Mouse (Mus musculus): Measurements from ENCODE around the gene Gm5678. TPM values are rescaled to one million over a fixed set of nuclear protein-coding genes. Genes with fewer than 3 reads are reported as not detected.

Gm5678 gene
- 0.19 TPM in 1 of 2 replicates, not detected in the other for polyA plus RNA-seq (2015; fragmentation: Nextera tagmentation; extraction: Ambion mirVana)

DNA sequence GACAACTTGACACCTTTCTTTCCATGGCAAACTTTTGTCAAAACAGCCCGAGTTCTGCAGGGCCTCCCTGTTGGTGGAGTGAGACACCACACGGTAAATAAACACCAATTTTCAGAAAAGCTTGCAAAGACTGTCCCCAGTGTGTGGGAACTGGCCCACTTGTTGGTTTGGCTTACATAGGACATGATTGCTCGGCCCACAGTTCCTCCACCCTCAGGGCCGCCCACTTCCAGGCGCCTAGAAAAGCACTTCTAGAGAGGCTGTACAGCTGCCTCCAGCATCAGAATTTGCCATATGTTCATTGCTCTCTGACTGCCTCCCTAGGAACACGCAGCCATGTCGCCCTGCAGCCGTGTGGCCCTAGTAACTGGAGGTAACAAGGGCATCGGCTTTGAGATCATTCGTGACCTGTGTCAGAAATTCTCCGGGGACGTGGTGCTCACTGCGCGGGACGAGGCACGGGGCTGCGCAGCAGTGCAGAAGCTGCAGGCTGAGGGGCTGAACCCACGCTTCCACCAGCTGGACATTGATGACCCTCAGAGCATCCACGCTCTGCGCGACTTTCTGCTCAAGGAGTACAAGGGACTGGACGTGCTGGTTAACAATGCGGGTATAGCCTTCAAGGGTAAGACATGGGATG lies at the start of gene Gm5678:
Gene Gm5678, plus strand, starts transcription at position 337 of the 640 bp plus-strand sequence.
- WGBS = 75% methylated on average over 23 of the region's 23 CpGs
- H3K9ac ChIP-seq = no peak within 1 kb of the TSS
- ATAC-seq (ENCODE audit: insufficient number of reproducible peaks, low FRiP score, low TSS enrichment, low read depth) = no peak

DNA sequence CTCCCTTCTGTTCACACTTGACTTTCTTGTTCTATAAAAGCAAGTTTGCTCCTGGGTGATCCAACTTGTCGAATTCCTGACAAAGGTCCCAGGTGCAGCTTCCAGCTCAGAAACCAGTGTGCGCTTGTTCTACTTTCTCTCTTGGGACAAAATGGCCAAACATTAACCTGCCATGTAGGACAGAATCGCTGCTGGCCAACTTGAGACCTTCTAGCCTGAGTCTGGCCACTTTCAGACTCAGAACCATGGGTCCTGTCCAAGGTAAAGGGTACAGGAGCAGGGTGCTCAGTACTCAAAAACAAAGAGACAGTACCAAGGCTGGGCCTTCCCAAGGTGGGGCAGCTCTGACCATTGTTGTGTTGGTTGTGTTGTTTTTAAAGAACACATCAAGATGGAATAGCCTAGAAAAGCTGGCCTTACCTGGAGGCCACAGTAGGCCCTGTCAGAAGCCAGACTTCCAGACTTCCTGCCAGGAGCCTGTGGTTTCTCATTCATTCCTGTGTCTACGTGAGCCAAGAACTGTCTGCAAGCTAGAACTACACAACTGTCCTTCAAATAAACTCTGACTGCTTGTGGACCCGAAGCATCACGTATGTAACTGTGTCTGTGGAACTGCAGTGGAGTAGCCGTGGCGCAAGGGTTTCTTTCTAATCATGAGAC lies 49.4 kb upstream of the Gm5678 start:
- Histone ChIP-seq H3K4me2 (no peak overlapping the region), H3K36me3 (no peaks in the 10 kb centered on the region), H3K9me3 (no peaks in the 10 kb centered on the region), H3K27me3 (no peaks in the 10 kb centered on the region), H3K9ac (no peak overlapping the region), H3K27ac (no peak overlapping the region), H3K4me3 (no peak overlapping the region), H3K4me1 (peaks cover 17% of the 10 kb centered on the region)
- WGBS = 84% methylated on average over 8 of the region's 8 CpGs
- ATAC-seq (ENCODE audit: insufficient number of reproducible peaks, low FRiP score, low TSS enrichment, low read depth) = no peak

More for the DNA sequence above, at the start of gene Gm5678:
- Histone ChIP-seq H3K4me2 (no peak within 1 kb of the TSS), H3K9me3 (no peaks in the 10 kb centered on the region), H3K27me3 (no peaks in the 10 kb centered on the region), H3K27ac (no peak within 1 kb of the TSS), H3K36me3 (no peaks in the 10 kb centered on the region), H3K4me3 (no peak within 1 kb of the TSS), H3K4me1 (no peaks in the 10 kb centered on the region)

DNA sequence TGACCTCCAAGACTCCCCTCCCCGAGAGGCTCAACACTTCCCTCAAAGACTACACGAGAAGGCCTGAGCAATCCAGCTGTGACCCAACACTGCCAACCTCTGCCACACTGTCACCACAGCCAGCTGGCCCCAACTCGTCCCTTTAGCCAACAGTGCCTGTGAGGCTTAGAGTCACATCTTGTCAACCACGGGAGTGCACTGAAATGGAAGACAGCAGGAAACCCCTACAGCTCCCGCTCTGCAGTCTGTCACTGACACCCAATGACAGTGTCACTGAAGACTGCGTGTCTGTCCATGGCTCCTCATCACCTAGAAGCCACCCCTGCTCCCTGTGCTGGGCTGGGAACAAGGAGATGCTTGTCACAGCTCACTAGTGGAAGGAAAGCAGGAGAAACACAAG lies 46.8 kb upstream of the Gm5678 start:
- Histone ChIP-seq H3K4me2 (no peak overlapping the region), H3K27me3 (no peaks in the 10 kb centered on the region), H3K27ac (no peak overlapping the region), H3K4me1 (peaks cover 4% of the 10 kb centered on the region; the same call in 1 of the 2 replicates), H3K4me3 (no peak overlapping the region), H3K9me3 (no peaks in the 10 kb centered on the region), H3K9ac (no peak overlapping the region), H3K36me3 (peaks cover 19% of the 10 kb centered on the region)
- ATAC-seq (ENCODE audit: insufficient number of reproducible peaks, low FRiP score, low TSS enrichment, low read depth) = no peak
- WGBS = 47% methylated on average over 6 of the region's 6 CpGs

DNA sequence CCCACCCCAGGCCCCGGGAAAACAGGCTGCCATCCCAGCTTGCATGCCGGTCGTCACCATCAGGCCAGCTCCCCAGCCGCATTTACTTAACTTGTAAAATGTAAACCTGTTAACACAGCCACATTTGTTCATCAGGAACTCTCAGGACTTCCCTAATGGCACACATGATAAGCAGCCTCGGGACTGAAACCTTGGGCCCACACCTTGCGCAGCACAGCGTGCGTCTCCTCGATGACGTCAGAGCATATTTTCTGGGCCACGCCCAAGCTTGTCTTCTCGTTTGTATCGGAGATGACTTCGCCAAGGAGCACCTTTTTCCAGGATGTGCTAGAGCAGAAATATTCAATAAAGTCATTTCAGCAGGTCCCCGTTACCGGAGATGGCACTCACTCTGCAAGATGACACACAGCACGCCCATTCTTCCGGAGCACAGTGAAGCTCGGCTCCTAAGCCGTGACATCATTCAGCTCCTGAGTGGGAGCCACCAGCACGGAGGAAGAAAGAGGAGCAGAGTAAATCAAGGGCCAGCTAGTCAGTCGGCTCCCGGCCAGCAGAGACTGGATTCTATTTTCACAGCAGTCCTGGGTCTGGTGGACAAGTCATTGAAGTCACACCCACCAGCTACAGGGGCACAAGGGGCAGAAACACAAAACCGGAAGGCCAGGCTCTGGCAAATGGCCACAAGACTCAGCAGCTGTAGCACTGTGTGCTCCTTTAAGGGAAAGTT lies 42.8 kb upstream of the Gm5678 start:
- 81% methylated on average over 24 of the region's 24 CpGs for WGBS
- no peak overlapping the region for H3K9ac ChIP-seq
- peak; percentile 31 for ATAC-seq (ENCODE audit: insufficient number of reproducible peaks, low FRiP score, low TSS enrichment, low read depth)
- no peaks in the 10 kb centered on the region for H3K9me3 ChIP-seq
- no peaks in the 10 kb centered on the region for H3K4me1 ChIP-seq
- H3K27me3 ChIP-seq = no peaks in the 10 kb centered on the region
- no peak overlapping the region for H3K4me2 ChIP-seq
- no peak overlapping the region for H3K27ac ChIP-seq
- peaks cover 41% of the 10 kb centered on the region for H3K36me3 ChIP-seq
- no peak overlapping the region for H3K4me3 ChIP-seq

DNA sequence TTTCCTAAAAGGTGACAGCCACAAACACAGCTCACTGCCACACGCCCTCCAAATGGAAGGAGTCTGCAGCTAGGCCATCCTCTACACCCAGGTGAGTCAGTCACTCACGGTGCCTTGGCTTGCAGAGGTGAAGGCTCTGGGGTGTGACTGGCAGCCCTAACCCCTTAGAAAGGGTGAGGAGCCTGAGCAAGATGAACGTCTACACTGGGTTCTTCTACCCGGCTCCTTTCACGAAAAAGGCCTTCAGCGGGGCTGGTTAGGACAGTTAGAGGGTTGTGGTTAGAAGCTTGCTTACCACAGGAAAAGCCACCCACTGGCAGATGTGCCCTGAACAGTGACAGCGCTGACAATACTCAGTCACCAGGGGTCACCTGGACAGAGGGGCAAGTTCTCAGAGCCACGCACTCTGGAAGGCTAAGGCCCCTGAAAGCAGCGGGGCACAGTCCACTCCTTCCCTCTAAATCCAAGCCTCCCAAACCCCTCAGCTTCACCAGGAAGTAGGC lies 42.1 kb upstream of the Gm5678 start:
- Histone ChIP-seq H3K4me1 (no peaks in the 10 kb centered on the region), H3K4me2 (no peak overlapping the region), H3K9ac (no peak overlapping the region), H3K9me3 (no peaks in the 10 kb centered on the region), H3K27ac (no peak overlapping the region), H3K4me3 (no peak overlapping the region), H3K27me3 (no peaks in the 10 kb centered on the region), H3K36me3 (peaks cover 47% of the 10 kb centered on the region)
- WGBS = 80% methylated on average over 9 of the region's 9 CpGs
- no peak; the same call in 1 of the 2 replicates for ATAC-seq (ENCODE audit: insufficient number of reproducible peaks, low FRiP score, low TSS enrichment, low read depth)

DNA sequence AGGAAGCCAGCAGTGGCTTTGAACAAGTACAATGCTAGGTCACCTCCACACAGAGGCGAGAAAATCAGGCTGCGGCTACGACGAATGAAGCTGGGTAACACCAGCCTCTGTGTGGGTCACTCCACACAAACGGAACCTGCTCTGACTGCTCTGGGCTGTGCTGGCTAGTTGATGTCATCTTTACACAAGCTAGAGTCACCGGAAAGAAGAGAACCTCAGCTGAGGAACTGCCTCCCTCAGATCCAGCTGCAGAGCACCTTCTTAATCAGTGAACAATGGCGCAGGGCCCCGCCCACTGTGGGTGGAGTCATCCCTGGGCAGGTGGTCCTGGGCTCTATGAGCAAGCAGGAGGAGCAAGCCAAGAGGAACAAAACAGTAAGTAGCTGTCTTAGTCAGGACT lies 41.5 kb upstream of the Gm5678 start:
- no peak for ATAC-seq (ENCODE audit: insufficient number of reproducible peaks, low FRiP score, low TSS enrichment, low read depth)
- H3K4me2 ChIP-seq = no peak overlapping the region
- H3K36me3 ChIP-seq = peaks cover 53% of the 10 kb centered on the region
- no peak overlapping the region for H3K4me3 ChIP-seq
- H3K9ac ChIP-seq = no peak overlapping the region
- H3K27me3 ChIP-seq = no peaks in the 10 kb centered on the region
- no peaks in the 10 kb centered on the region for H3K4me1 ChIP-seq
- WGBS = 76% methylated on average over 8 of the region's 8 CpGs
- no peak overlapping the region for H3K27ac ChIP-seq
- no peaks in the 10 kb centered on the region for H3K9me3 ChIP-seq

DNA sequence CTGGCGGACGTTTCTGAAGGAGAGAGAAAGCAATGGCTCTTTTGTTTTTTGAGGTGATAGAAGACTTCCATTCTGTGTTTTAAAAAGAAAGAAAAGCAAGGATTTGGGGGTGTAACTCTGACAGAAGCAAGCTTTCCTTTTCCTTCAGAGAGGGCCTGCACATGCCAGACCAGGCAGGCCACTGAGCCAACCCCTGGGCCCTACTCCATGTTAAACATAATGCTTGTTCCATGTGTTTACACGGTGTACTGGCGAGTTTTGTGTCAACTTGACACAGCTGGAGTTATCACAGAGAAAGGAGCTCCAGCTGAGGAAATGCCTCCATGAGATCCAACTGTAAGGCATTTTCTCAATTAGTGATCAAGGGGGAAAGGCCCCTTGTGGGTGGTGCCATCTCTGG lies 39.6 kb upstream of the Gm5678 start:
- 71% methylated on average over 4 of the region's 4 CpGs for WGBS
- peaks cover 60% of the 10 kb centered on the region for H3K36me3 ChIP-seq
- no peak overlapping the region for H3K9ac ChIP-seq
- H3K9me3 ChIP-seq = no peaks in the 10 kb centered on the region
- ATAC-seq (ENCODE audit: insufficient number of reproducible peaks, low FRiP score, low TSS enrichment, low read depth) = no peak
- H3K27ac ChIP-seq = no peak overlapping the region
- no peaks in the 10 kb centered on the region for H3K27me3 ChIP-seq
- H3K4me3 ChIP-seq = no peak overlapping the region
- no peak overlapping the region for H3K4me2 ChIP-seq
- H3K4me1 ChIP-seq = no peaks in the 10 kb centered on the region

DNA sequence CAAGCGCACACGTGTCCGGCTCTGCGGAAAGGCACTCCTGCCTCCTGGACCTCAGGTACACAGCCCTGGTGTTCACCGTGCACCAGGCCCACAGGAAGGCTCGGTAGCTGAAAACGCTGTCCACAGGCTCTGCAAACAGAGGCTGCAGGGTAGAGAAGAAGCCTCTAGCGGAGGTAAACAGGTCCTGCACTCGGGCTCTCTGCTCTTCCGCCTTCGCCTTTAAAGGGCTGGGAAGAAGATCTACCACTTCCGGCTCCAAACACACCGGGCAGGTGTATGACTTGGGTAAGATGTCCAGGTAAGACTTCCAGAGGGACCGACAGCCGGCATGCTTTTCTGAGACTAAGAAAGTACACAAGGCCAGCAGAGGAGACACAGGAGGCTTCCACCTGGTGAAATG lies 37.0 kb upstream of the Gm5678 start:
- H3K4me1 ChIP-seq = no peaks in the 10 kb centered on the region
- no peaks in the 10 kb centered on the region for H3K27me3 ChIP-seq
- H3K4me3 ChIP-seq = no peak overlapping the region
- no peak overlapping the region for H3K27ac ChIP-seq
- no peak overlapping the region for H3K4me2 ChIP-seq
- peaks cover 57% of the 10 kb centered on the region for H3K36me3 ChIP-seq
- no peak for ATAC-seq (ENCODE audit: insufficient number of reproducible peaks, low FRiP score, low TSS enrichment, low read depth)
- H3K9ac ChIP-seq = no peak overlapping the region
- no peaks in the 10 kb centered on the region for H3K9me3 ChIP-seq
- 94% methylated on average over 15 of the region's 15 CpGs for WGBS

DNA sequence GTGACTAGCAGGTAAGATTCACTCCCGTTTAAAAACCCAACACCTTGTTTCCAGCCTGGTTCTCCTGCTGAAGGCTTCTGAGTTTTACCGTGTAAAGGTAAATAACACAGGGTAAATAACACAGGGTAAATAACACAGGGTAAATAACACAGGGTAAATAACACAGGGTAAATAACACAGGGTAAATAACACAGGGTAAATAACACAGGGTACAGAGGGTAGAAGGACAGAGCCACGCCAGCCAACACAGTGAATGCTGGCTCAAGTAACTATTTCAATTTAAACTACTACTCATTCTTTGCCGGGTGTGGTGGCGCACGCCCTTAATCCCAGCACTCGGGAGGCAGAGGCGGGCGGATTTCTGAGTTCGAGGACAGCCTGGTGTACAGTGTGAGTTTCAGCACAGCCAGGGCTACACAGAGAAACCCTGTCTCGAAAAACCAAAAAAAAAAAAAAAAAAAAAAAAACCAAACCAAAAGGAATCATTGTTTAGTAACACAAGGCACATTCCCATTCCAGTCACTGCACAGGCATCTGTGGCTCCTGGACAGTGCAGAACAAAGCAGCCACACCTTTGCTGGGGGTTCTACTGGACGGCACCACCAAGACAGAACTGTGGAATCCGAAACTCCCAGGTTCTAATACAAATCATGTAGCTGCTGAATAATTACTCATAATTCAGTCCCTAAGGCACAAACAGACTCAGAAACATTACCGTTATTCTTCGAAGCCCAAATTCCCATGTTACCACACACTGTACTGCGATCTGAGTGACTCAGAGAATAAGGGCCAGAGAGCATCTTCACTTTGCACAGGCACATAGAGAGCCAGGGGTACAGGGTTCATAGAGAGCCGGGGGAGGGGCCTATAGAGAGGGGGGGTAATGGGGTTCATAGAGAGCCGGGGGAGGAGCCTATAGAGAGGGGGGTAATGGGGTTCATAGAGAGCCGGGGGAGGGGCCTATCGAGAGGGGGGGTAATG lies 36.2 kb upstream of the Gm5678 start:
- H3K4me1 ChIP-seq = no peaks in the 10 kb centered on the region
- ATAC-seq (ENCODE audit: insufficient number of reproducible peaks, low FRiP score, low TSS enrichment, low read depth) = no peak
- H3K27ac ChIP-seq = no peak overlapping the region
- H3K27me3 ChIP-seq = no peaks in the 10 kb centered on the region
- H3K4me2 ChIP-seq = no peak overlapping the region
- no peaks in the 10 kb centered on the region for H3K9me3 ChIP-seq
- 92% methylated on average over 20 of the region's 20 CpGs for WGBS
- peaks cover 55% of the 10 kb centered on the region for H3K36me3 ChIP-seq
- no peak overlapping the region for H3K9ac ChIP-seq
- no peak overlapping the region for H3K4me3 ChIP-seq

DNA sequence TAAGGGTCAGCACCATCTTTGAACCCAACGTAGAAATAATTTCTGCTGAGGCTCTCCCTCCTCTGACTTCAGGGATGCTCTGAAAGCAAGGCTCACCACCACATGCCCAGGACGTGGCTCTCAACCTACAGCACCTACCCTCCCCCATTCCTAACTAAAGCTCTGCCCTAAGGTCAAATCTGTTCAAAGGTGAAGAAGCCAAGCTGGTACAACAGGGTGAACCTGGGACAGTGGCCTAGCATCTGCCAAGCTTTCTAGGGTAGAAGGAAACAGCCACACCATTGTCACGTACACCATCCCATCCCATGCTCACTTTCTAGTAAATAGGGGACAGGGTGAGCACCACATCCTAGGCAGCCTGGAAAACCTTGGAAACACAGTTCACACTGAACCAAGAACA lies 35.2 kb upstream of the Gm5678 start:
- ATAC-seq (ENCODE audit: insufficient number of reproducible peaks, low FRiP score, low TSS enrichment, low read depth) = no peak
- H3K9ac ChIP-seq = no peak overlapping the region
- H3K4me2 ChIP-seq = no peak overlapping the region
- no peaks in the 10 kb centered on the region for H3K4me1 ChIP-seq
- H3K36me3 ChIP-seq = peaks cover 59% of the 10 kb centered on the region
- no peaks in the 10 kb centered on the region for H3K27me3 ChIP-seq
- no peak overlapping the region for H3K27ac ChIP-seq
- no peak overlapping the region for H3K4me3 ChIP-seq
- no peaks in the 10 kb centered on the region for H3K9me3 ChIP-seq
- WGBS = 94% methylated on average over 3 of the region's 3 CpGs

DNA sequence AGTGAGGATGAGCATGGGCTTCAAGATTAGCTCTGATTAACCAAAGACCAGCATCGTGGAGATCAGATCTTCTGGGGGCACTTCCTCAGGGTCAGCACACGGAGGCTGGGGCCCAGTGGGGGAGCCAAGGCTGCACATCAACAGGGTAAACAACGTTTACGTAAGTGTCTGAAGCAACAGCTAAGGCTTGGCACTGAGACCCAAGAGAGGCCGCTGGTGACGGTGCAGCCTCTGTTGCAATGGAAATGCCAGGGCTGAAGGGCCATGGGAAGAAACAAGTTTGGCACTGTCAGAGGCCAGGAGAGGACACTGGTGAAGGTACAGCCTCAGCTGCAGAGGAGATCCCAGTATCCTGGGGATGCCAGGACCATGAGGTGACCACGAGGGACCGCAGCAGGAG lies 34.5 kb upstream of the Gm5678 start:
- H3K27ac ChIP-seq = no peak overlapping the region
- no peak overlapping the region for H3K4me2 ChIP-seq
- peaks cover 63% of the 10 kb centered on the region for H3K36me3 ChIP-seq
- H3K9ac ChIP-seq = no peak overlapping the region
- H3K4me3 ChIP-seq = no peak overlapping the region
- H3K9me3 ChIP-seq = no peaks in the 10 kb centered on the region
- WGBS = 90% methylated on average over 8 of the region's 8 CpGs
- ATAC-seq (ENCODE audit: insufficient number of reproducible peaks, low FRiP score, low TSS enrichment, low read depth) = no peak
- no peaks in the 10 kb centered on the region for H3K4me1 ChIP-seq
- no peaks in the 10 kb centered on the region for H3K27me3 ChIP-seq
